Mouse (Mus musculus) naive thymus-derived CD4-positive, alpha-beta T cell, adult 2 months (primary cell): ENCODE data around the gene Bzw2.

Source experiments
- DNase-seq: peaks from one replicate; pipeline ENCODE4 v3.0.0-alpha.2; 2011; ENCODE audit warnings: low read depth

The Bzw2 gene

DNA sequence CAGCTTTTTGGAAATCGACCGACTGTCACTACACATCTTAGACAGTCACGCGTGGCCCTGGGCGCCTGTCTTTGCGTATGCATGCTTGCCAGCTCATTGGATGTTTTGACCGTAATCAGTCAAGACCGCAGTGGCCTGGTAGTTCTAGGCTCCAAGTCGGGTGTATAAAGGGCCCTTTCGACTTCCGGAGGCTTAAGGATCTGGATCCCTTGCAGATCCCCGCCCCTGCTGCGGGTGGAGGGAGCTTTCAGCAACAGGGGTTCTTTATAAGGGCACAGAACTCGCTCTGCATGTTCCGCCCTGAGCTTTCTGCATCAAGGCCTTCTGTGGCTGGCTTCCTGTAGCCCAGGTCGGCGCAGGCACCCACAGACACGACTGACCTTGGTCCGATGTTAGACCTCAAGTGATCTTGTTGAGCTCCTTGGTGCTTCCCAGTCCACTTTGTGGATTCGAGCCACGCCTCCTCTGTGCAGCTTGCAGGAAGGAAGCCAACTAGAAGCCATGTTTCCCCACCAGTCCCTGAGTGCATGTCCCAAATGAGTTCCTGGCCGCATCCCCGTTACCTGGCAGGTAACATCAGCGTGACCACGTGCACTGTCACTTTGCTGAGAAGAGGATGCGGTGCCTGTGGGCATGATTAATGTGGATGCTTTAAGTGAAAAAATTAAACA, at the start of gene Bzw2:
Bzw2 (minus strand) TSS at position 443 of the 671 bp plus-strand sequence.
- peak; percentile 85 for DNase-seq

DNA sequence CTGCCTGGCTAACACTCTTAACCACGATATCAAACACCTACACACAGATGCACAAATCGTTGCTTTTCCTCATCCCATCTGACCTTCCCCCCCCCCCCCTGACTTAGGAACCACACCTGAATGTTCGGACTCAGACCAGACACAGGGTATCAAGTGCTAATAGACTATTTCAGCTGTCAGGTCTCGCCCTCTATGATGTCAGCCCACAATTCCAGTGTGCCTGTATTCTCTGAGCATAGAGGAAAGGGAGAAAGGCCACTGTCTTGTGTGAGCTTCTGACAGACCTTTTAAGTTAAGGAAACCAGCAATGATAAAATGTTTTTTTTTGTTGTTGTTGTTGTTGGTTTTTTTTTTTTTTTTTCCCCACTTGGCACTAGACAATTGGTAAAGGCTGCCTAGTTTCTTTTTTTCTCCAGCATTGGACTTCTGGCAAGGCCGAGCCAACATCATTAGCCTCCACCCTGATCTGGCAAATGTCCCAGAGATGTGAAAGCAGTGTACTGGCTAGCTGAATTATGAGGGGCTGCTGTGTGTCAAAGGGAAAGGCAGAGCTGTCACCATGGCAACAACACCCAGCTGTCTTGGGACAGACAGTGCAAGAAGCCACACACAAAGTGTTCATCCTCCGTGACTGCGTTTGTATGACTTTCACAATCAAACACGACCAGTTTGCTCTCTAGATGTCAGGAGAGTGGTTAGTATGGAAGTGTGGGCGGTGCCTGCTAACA, 49.4 kb upstream of the Bzw2 start:
- no peak for DNase-seq

- DNase-seq = peak; percentile 40
Observed at GRCm38 (mm10) chr12:36205579-36206119, 47.8 kb upstream of the Bzw2 start.

DNA sequence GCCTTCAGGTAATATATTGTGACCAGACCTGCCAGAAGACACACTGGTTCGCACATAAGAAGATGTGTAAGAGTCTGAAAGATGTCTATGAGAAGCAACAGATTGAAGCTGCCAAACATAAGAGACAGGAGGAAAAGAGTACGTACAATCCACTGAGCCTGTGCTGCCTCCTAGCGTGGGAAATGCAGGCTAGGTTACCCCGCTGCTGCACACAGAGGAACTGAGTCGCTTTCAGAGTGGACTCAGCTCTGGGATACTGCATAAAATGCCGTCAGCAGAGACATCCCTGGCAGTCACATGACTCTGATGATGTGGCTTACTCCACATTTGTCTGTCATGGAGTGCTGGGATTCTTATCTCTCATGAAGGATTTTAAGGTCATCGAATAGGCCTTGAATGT, 37.1 kb upstream of the Bzw2 start:
- DNase-seq = no peak

DNA sequence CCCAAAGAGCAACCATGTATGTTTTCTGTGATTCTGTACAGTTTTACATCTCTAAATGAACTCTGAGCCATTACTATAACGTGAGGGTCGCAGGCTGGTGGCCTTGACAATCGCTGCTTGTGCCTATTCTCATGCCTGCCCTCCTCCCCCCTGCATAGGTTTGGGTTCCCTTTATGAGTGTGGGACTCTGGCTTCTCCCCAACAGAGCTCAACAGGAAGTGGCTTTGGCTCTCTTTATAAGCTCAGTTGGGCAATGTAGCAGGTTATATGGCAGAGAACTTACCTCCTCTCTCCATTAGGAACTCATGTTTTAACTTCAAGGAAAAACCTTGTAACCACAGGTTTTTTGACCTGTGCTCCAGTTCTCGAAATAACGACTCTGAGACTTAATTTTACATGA, 32.5 kb upstream of the Bzw2 start:
- peak; percentile 32 for DNase-seq

GRCm38 (mm10) chr12:36189610-36190009, 31.7 kb upstream of the Bzw2 start:
- DNase-seq = no peak

- DNase-seq = no peak
Observed at GRCm38 (mm10) chr12:36187081-36187480, 29.2 kb upstream of the Bzw2 start.

DNA sequence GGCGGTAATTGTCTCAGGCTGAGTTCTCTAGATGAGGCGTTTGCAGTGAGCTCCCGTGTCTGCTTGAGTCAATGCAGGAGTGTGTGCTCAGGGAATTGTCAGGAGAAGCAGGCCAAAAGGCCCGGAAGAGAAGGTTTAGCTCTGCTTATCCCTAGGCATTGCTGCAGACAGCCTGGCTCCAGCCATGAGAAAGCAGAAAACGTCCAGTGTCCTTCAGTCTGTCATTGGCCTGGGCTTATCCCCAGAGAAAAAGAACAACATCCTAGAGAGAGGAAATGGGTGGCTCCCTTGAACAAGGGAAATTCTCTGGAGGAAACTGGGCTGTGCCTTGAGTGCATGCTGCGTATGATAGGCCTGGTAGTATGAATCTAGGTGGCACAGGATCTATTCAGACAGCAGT, 24.7 kb upstream of the Bzw2 start:
- DNase-seq = no peak

DNA sequence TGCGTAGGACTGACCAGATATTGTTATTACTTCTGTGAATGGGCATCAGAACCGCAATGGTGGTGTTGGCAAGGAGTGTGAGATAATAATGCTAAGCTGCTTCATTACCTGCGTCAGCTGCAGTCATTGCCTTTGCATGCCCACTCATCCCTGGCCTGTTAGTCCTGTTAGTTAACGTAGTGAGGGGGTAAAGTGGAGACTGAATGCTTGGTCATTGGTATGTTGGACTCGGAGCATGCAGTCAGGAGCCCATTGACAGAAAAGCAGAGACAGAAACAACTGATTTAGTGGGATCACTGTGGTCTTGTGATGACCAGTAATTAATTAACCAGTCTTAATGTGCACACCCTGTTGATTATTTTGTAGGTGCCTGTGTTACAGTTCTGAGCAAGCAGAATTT, 19.3 kb upstream of the Bzw2 start:
- DNase-seq = no peak

GRCm38 (mm10) chr12:36165299-36165698, 7.4 kb upstream of the Bzw2 start:
- no peak for DNase-seq

DNA sequence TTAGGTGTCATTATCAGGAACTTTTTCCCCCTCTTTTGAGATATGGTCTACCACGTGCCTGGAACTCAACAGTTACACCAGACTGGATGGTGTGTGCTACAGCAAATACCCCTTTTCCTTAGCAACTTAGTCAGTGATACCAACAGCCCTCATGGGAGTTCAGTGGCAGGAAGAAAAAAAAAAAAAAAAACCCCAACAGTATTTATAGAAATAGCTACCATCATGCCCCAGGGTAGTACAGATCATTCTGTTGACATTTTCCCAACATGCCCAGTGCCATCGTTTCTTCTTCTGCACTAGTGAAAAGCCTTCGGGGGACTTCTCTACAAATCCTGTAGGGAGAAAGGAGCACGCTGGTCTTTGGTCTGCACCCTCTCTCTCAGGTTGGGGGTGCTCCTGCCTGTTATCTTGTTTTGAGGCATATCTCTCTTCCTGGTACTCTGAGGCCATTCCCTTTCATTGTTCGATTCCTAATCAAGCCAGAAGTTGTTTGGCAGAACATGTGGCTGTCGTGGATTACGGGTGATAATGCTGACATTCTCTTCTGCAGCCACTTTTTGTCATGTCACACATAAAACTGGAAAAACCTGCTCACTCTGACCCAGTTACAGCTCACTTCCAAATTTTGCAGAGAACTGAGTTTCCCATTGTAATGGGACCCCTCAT, 6.4 kb upstream of the Bzw2 start:
- DNase-seq = no peak

GRCm38 (mm10) chr12:36157304-36157637, 609 bp downstream of the Bzw2 start:
- no peak for DNase-seq

- peak; percentile 96 for DNase-seq
Observed at GRCm38 (mm10) chr12:36156637-36157303, 1.1 kb downstream of the Bzw2 start, which contains the start of gene Ankmy2. TSS of gene Ankmy2 (plus strand) at chr12:36157114.

DNA sequence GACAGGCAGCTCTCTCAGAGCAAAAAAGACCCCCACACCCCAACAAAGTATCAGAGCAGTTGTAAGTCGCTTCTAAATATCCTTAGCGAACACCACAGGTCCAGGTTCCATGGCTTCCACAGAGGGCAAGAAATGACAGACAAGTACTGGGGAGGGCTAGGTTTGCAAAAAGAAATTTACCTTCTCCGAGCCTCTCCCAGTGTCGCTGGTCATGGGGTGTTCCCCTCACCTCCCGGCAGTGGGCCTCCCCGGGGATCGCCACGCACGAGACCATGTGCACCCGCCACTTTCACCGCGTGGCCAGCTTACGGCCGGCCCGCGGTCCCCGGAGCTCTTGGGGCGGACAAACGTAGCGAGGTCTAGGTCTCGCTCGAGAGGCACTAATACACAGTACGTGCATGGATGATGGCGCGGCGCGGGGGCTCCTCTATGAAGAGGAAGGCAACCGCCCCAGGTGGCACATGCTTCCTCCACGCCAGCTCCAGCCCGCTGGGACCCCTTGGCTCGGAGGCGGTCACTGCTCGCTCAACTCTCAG, 1.7 kb downstream of the Bzw2 start:
- DNase-seq = no peak

DNA sequence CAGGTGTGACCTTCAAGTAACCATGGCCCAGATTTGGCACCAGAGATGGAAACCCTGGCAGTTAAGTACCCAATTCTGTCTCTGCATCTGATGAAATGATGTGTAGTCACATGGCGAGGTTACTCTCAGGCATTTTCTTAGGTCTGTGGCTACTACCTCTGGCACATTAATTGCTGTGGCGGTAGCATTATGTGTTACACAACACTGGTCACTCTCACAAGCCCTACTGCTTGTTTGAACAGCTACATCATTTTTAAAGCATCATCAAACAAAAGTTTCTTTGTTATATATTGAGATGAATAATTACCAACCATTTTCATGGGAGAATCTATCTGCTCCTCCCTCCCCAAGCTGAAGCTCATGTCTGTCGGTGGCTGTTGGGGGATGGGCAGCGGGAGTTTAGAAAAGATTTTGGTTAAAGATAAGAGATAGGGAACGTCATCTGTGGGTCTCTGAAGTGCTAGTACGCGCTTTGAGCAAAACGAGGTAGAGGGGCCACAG, 2.7 kb downstream of the Bzw2 start:
- DNase-seq = peak; percentile 84

DNA sequence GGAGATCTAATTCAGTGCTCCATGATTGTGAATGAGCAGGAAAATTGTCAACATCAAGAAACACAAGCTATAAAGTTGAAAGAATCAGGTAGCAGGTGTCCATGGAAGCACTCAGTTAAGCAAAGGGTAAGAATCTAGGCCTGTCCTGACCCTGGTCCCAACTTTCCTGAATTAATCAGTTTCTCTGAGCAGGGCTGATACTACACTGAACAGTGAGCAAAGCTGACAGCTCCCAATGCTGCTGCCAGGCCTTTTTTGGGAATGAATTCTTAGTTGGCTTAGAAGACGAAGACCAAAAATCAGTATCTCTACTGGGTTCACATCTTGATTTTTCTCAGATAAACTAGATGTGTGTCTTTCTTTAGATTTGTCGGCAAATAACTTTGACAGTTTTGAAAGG, 7.1 kb downstream of the Bzw2 start:
- no peak for DNase-seq

- DNase-seq = no peak
Observed at GRCm38 (mm10) chr12:36150265-36150664, 7.6 kb downstream of the Bzw2 start.

DNA sequence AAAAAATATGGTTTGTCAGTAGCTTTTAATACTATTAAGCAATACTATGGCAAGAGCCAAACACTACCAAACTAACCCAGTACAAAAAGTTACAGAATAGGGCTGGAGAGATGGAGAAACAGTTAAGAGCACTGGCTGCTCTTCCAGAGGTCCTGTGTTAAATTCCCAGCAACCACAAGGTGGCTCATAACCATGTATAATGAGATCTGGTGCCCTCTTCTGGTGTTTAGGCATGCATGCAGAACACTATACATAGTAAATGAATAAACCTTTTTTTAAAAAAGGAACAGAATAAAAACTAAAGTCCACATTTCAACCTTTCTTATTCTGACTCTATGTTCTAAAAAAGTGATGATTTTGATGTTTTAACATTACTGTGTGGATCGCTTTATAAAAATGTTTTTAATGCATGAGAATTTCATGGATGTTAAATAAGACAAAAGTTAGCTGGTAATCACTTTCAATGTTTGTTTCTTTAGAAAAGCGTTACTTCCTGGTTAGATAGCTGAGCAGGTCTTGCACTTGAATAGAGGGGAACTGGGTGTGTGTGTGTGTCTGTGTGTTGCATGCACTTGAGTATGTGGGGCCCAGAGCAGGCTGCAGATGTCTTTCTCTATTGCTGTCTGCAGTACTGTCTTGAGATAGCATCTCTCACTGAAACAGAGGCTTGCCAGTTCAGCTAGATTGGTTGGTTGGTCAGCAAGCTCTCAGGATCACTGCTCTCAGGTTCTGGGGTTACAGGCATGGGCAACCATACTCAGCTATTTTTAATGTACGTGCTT, 11.5 kb downstream of the Bzw2 start:
- DNase-seq = no peak

GRCm38 (mm10) chr12:36140401-36140800, 17.5 kb downstream of the Bzw2 start:
- DNase-seq = no peak

- DNase-seq = no peak
Observed at GRCm38 (mm10) chr12:36137192-36137591, 20.7 kb downstream of the Bzw2 start.

DNA sequence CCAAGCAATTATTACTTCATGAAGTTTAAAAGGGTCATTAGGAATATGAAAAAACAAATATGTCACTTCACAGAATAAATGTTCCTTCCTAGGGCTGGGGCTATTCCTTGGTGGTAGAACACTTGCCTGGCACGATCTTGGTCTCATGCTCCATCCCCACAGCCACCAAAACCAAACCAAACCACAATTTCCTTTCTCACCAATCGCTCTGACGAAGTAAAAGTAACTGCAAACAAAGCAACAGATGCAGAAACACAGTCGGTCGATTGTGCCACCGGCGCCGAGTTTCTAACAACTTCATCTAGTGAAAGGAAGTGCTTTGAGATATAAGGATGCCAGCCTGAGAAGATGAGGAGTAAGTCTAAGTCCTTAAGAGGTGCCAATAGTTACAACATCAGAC, 21.6 kb downstream of the Bzw2 start:
- peak; percentile 81 for DNase-seq
